In genomic region chr7:19572926-19573775, GRCm38 (mm10) we compare ENCODE assay signal across 8 mouse cellular contexts. TPM values are rescaled to one million over a fixed set of nuclear protein-coding genes. Genes with fewer than 3 reads are reported as not detected.
DNase-seq lines count a peak whose midpoint lies in the region; ATAC-seq lines count a peak whose summit lies in the region.

No protein-coding gene starts in this region.

- H3K9me3 ChIP-seq in hindbrain, embryonic 16.5 days (ENCODE audit: control insufficient read depth, low read length) = no peaks in the 10 kb centered on the region
- H3K9me3 ChIP-seq in megakaryocyte, embryonic 14.5 days = no peaks in the 10 kb centered on the region

- peaks cover 7% of the 10 kb centered on the region for H3K36me3 ChIP-seq in hindbrain, embryonic 16.5 days (ENCODE audit: control insufficient read depth, insufficient read depth, low read length)
- peaks cover 32% of the 10 kb centered on the region for H3K36me3 ChIP-seq in megakaryocyte, embryonic 14.5 days (replicated peaks; ENCODE audit: low read length)

- WGBS in hindbrain, embryonic 16.5 days = under 1% methylated on average over 53 of the region's 53 CpGs

- ATAC-seq in hindbrain, embryonic 16.5 days = peak; percentile 87

- H3K27me3 ChIP-seq in hindbrain, embryonic 16.5 days (replicated peaks; ENCODE audit: control insufficient read depth, insufficient read depth, low read length) = peaks cover 21% of the 10 kb centered on the region
- no peaks in the 10 kb centered on the region for H3K27me3 ChIP-seq in megakaryocyte, embryonic 14.5 days (replicated peaks)

- DNase-seq in R1 (ENCODE audit: low read depth, low spot score) = peak; percentile 88
- peak; percentile 86 to 88 for DNase-seq in cerebellum, postnatal 25 days
- DNase-seq in gastrocnemius, adult 18-20 months (ENCODE audit: low spot score) = peak; percentile 80
- DNase-seq in left cerebral cortex, adult 8-10 months (ENCODE audit: low spot score in 2 of 2) = peak; percentile 59 to 62
- peak; percentile 55 to 67 for DNase-seq in right cerebral cortex, adult 2 months (ENCODE audit: low spot score in 2 of 2)
- peak; percentile 81 for DNase-seq in urinary bladder, postnatal 14 days (ENCODE audit: low spot score)

- H3K27ac ChIP-seq in hindbrain, embryonic 16.5 days (ENCODE audit: low read depth, low read length) = peak overlapping the region; percentile 80

- peaks cover 19% of the 10 kb centered on the region for H3K4me1 ChIP-seq in hindbrain, embryonic 16.5 days (ENCODE audit: control insufficient read depth, insufficient read depth, low read depth, low read length)
- H3K4me1 ChIP-seq in megakaryocyte, embryonic 14.5 days = peaks cover 80% of the 10 kb centered on the region

- H3K4me2 ChIP-seq in hindbrain, embryonic 16.5 days (ENCODE audit: low read length) = peak overlapping the region; percentile 92

- H3K9ac ChIP-seq in hindbrain, embryonic 16.5 days (ENCODE audit: low read depth, low read length) = peak overlapping the region; percentile 85

- peak overlapping the region; percentile 77 for H3K4me3 ChIP-seq in hindbrain, embryonic 16.5 days (ENCODE audit: low read length)
- peak overlapping the region; percentile 95 for H3K4me3 ChIP-seq in megakaryocyte, embryonic 14.5 days (replicated peaks)

RNA-seq across cellular contexts. Expression of gene Zfp296, which starts 3.9 kb away (rescaled TPM):
- under 1 TPM; 0.43 to 0.71 TPM for total RNA-seq in gastrocnemius, adult 18-20 months (2021)
- polyA plus RNA-seq in hindbrain, embryonic 16.5 days (2015; fragmentation: Nextera tagmentation; extraction: Ambion mirVana) = 0.20 and 0.46 TPM in 2 replicates
- total RNA-seq in left cerebral cortex, adult 8-10 months (2022) = 1 to 10 TPM; 1.6 to 1.9 (median 1.8) TPM
- 6.0 and 13.6 TPM in 2 replicates for polyA plus RNA-seq in megakaryocyte, embryonic 14.5 days (2012; ENCODE audit: insufficient read depth, low replicate concordance)

RNA-seq across cellular contexts. Expression of gene Gemin7, which starts 4.2 kb away (rescaled TPM):
- total RNA-seq in gastrocnemius, adult 18-20 months (2021) = 10 to 100 TPM; 72.9 to 81.2 TPM
- polyA plus RNA-seq in hindbrain, embryonic 16.5 days (2015; fragmentation: Nextera tagmentation; extraction: Ambion mirVana) = 147 and 162 TPM in 2 replicates
- total RNA-seq in left cerebral cortex, adult 8-10 months (2022) = 10 to 100 TPM; 44.2 to 59.5 (median 51.3) TPM
- polyA plus RNA-seq in megakaryocyte, embryonic 14.5 days (2012; ENCODE audit: insufficient read depth, low replicate concordance) = 30.5 and 69.9 TPM in 2 replicates

RNA-seq across cellular contexts. Expression of gene Ppp1r37, which starts 10.3 kb away (rescaled TPM):
- total RNA-seq in gastrocnemius, adult 18-20 months (2021) = 10 to 100 TPM; 43.4 to 47.5 TPM
- polyA plus RNA-seq in hindbrain, embryonic 16.5 days (2015; fragmentation: Nextera tagmentation; extraction: Ambion mirVana) = 37.7 and 38.3 TPM in 2 replicates
- 100 to 1,000 TPM; 118 to 134 (median 124) TPM for total RNA-seq in left cerebral cortex, adult 8-10 months (2022)
- polyA plus RNA-seq in megakaryocyte, embryonic 14.5 days (2012; ENCODE audit: insufficient read depth, low replicate concordance) = 88.1 and 108 TPM in 2 replicates

RNA-seq across cellular contexts. Expression of gene Clasrp, which starts 31.1 kb away (rescaled TPM):
- total RNA-seq in gastrocnemius, adult 18-20 months (2021) = 10 to 100 TPM in 1 of 2 experiments, 1 to 10 TPM in 1; 8.7 to 10.4 TPM
- 54.1 and 54.4 TPM in 2 replicates for polyA plus RNA-seq in hindbrain, embryonic 16.5 days (2015; fragmentation: Nextera tagmentation; extraction: Ambion mirVana)
- total RNA-seq in left cerebral cortex, adult 8-10 months (2022) = 10 to 100 TPM; 74.8 to 89.4 (median 84.1) TPM
- polyA plus RNA-seq in megakaryocyte, embryonic 14.5 days (2012; ENCODE audit: insufficient read depth, low replicate concordance) = 109 and 265 TPM in 2 replicates

RNA-seq across cellular contexts. Expression of gene Nkpd1, which starts 55.5 kb away (rescaled TPM):
- not detected for total RNA-seq in gastrocnemius, adult 18-20 months (2021)
- 0.99 and 2.3 TPM in 2 replicates for polyA plus RNA-seq in hindbrain, embryonic 16.5 days (2015; fragmentation: Nextera tagmentation; extraction: Ambion mirVana)
- total RNA-seq in left cerebral cortex, adult 8-10 months (2022) = 1 to 10 TPM in 2 of 4 experiments, under 1 TPM in 2; 0.83 to 1.7 (median 1.1) TPM
- 1.3 and 2.9 TPM in 2 replicates for polyA plus RNA-seq in megakaryocyte, embryonic 14.5 days (2012; ENCODE audit: insufficient read depth, low replicate concordance)

Comparison
In these comparisons a context has a peak if more than half of its experiments do, and no peak if none do; other contexts are left out.
1. Peak in every context shown above with its lines: DNase-seq, ATAC-seq, H3K4me3 ChIP-seq and H3K27ac ChIP-seq.